Mouse (Mus musculus): ENCODE data around the gene Sphk1. TPM values are rescaled to one million over a fixed set of nuclear protein-coding genes. Genes with fewer than 3 reads are reported as not detected.

Gene Sphk1
- 366 and 395 TPM in 2 replicates for polyA plus RNA-seq (2012; ENCODE audit: low replicate concordance)

GRCm38 (mm10) chr11:116530187-116531147, at the start of gene Sphk1:
Sphk1 (plus strand) TSS chr11:116530925.

GRCm38 (mm10) chr11:116493795-116494252, 36.9 kb upstream of the Sphk1 start, which contains the start of gene Prpsap1:
Prpsap1 (minus strand) TSS chr11:116494202.

GRCm38 (mm10) chr11:116581376-116581814, 50.7 kb downstream of the Sphk1 start, which contains the start of gene Ube2o:
Ube2o (minus strand) TSS chr11:116581447.

Other genes with a start within 250 kb of the Sphk1 start
- 0.21 TPM in 1 of 2 replicates, not detected in the other for gene Galr2, start 250.0 kb upstream of the Sphk1 start, polyA plus RNA-seq (2012; ENCODE audit: low replicate concordance)
- 9.0 and 12.8 TPM in 2 replicates for gene Exoc7, start 223.7 kb upstream of the Sphk1 start, polyA plus RNA-seq (2012; ENCODE audit: low replicate concordance)
- 0.59 TPM in 1 of 2 replicates, not detected in the other for gene Foxj1, start 195.5 kb upstream of the Sphk1 start, polyA plus RNA-seq (2012; ENCODE audit: low replicate concordance)
- 3.8 and 6.9 TPM in 2 replicates for gene Rnf157, start 117.9 kb upstream of the Sphk1 start, polyA plus RNA-seq (2012; ENCODE audit: low replicate concordance)
- 367 and 1,263 TPM in 2 replicates for gene Ubald2, start 96.8 kb upstream of the Sphk1 start, polyA plus RNA-seq (2012; ENCODE audit: low replicate concordance)
- gene Qrich2, start 64.7 kb upstream of the Sphk1 start, polyA plus RNA-seq (2012; ENCODE audit: low replicate concordance) = 0.03 TPM in 1 of 2 replicates, not detected in the other
- 97.3 and 125 TPM in 2 replicates for gene Prpsap1, start 36.7 kb upstream of the Sphk1 start, polyA plus RNA-seq (2012; ENCODE audit: low replicate concordance)
- gene Ube2o, start 50.5 kb downstream of the Sphk1 start, polyA plus RNA-seq (2012; ENCODE audit: low replicate concordance) = 65.0 and 89.5 TPM in 2 replicates
- 0.13 TPM in 1 of 2 replicates, not detected in the other for gene Aanat, start 55.5 kb downstream of the Sphk1 start, polyA plus RNA-seq (2012; ENCODE audit: low replicate concordance)
- 62.6 and 75.2 TPM in 2 replicates for gene Rhbdf2, start 96.1 kb downstream of the Sphk1 start, polyA plus RNA-seq (2012; ENCODE audit: low replicate concordance)
- not detected in 2 replicates for gene Prcd, start 122.6 kb downstream of the Sphk1 start, polyA plus RNA-seq (2012; ENCODE audit: low replicate concordance)
- 0.69 and 0.93 TPM in 2 replicates for gene Cygb, start 123.4 kb downstream of the Sphk1 start, polyA plus RNA-seq (2012; ENCODE audit: low replicate concordance)
- not detected in 2 replicates for gene St6galnac1, start 244.6 kb downstream of the Sphk1 start, polyA plus RNA-seq (2012; ENCODE audit: low replicate concordance)